Mouse (Mus musculus) stomach, postnatal 0 days (tissue): ENCODE measurements around the gene P3h3.

ENCODE experiments used
- CTCF ChIP-seq: IDR thresholded peaks from 2 replicates; pipeline ENCODE4 v1.5.1; 2016; ENCODE audit warnings: antibody characterized with exemption, low read depth, mild to moderate bottlenecking, moderate library complexity
- EP300 ChIP-seq: optimal IDR thresholded peaks from 2 replicates; pipeline ENCODE3; 2016; ENCODE audit warnings: antibody characterized with exemption

GRCm38 (mm10) chr6:124814858-124815774 lies 42.4 kb downstream of the P3h3 start:
- TF ChIP-seq CTCF (no peak), EP300 (no peak)
